8 mouse cellular contexts compared by ENCODE assay signal in genomic region chr14:120910320-120910719, GRCm38 (mm10). TPM values are rescaled to one million over a fixed set of nuclear protein-coding genes. Genes with fewer than 3 reads are reported as not detected.
DNase-seq lines count a peak whose midpoint lies in the region; ATAC-seq and TF ChIP-seq lines count a peak whose summit lies in the region.

No protein-coding gene starts in this region.

- peaks cover 4% of the 10 kb centered on the region; the same call in 1 of the 2 replicates for H3K4me1 ChIP-seq in thymus, adult 2 months (replicated peaks; ENCODE audit: control insufficient read depth, insufficient read depth, low read length)
- peaks cover 14% of the 10 kb centered on the region for H3K4me1 ChIP-seq in embryonic facial prominence, embryonic 14.5 days (ENCODE audit: control insufficient read depth, insufficient read depth, low read length)
- H3K4me1 ChIP-seq in hindbrain, embryonic 12.5 days: peaks cover 14% of the 10 kb centered on the region
- H3K4me1 ChIP-seq in lung, postnatal 0 days (ENCODE audit: insufficient read depth, low read depth, low read length): peaks cover 11% of the 10 kb centered on the region; the same call in 1 of the 2 replicates

- TF ChIP-seq CTCF in thymus, adult 2 months (IDR thresholded peaks at IDR 0.05; ENCODE audit: borderline replicate concordance, control insufficient read depth, extremely low read depth, insufficient read depth, low read length, poor library complexity): no peak
- no peak for TF ChIP-seq CTCF in lung, postnatal 0 days (IDR thresholded peaks at IDR 0.05)

- DNase-seq in gastrocnemius, adult 18-20 months (ENCODE audit: low spot score): peak; percentile 32
- no peak for DNase-seq in gastrocnemius, postnatal 25 days
- no peak for DNase-seq in thymus, adult 2 months
- DNase-seq in thymus, postnatal 14 days: no peak
- no peak for DNase-seq in embryonic facial prominence, embryonic 14.5 days (ENCODE audit: low spot score)
- DNase-seq in lung, postnatal 0 days (ENCODE audit: low spot score): peak; percentile 61
- DNase-seq in skeletal muscle tissue, adult 2 months (ENCODE audit: low read depth, low spot score): peak; percentile 32

- WGBS in thymus, adult 2 months: under 1% methylated on average over 18 of the region's 18 CpGs
- WGBS in embryonic facial prominence, embryonic 14.5 days: 2% methylated on average over 17 of the region's 18 CpGs
- WGBS in hindbrain, embryonic 12.5 days: 0% methylated on average over 18 of the region's 18 CpGs
- WGBS in lung, postnatal 0 days: 1% methylated on average over 16 of the region's 18 CpGs

- peak overlapping the region; percentile 97 for H3K4me2 ChIP-seq in embryonic facial prominence, embryonic 14.5 days (ENCODE audit: low read depth, low read length)
- peak overlapping the region; percentile 74 for H3K4me2 ChIP-seq in hindbrain, embryonic 12.5 days (replicated peaks)
- peak overlapping the region; percentile 97 for H3K4me2 ChIP-seq in lung, postnatal 0 days (replicated peaks; ENCODE audit: low read depth, low read length)

- peak; percentile 67; the same call in 1 of the 2 replicates for ATAC-seq in embryonic facial prominence, embryonic 14.5 days (ENCODE audit: low read depth)
- ATAC-seq in hindbrain, embryonic 12.5 days (ENCODE audit: low FRiP score): peak; percentile 87
- peak; percentile 52 for ATAC-seq in lung, postnatal 0 days

- TF ChIP-seq EP300 in lung, postnatal 0 days (IDR thresholded peaks at IDR 0.05): no peak

- H3K36me3 ChIP-seq in thymus, adult 2 months (ENCODE audit: control insufficient read depth, insufficient read depth, low read length): no peaks in the 10 kb centered on the region
- no peaks in the 10 kb centered on the region for H3K36me3 ChIP-seq in embryonic facial prominence, embryonic 14.5 days (ENCODE audit: control insufficient read depth, insufficient read depth, low read length)
- H3K36me3 ChIP-seq in hindbrain, embryonic 12.5 days: no peaks in the 10 kb centered on the region
- no peaks in the 10 kb centered on the region for H3K36me3 ChIP-seq in lung, postnatal 0 days (ENCODE audit: insufficient read depth, low read length)

- H3K9ac ChIP-seq in embryonic facial prominence, embryonic 14.5 days (ENCODE audit: low read depth, low read length): peak overlapping the region; percentile 88
- H3K9ac ChIP-seq in hindbrain, embryonic 12.5 days: peak overlapping the region; percentile 86
- H3K9ac ChIP-seq in lung, postnatal 0 days (replicated peaks; ENCODE audit: low read depth): peak overlapping the region; percentile 44; the same call in 1 of the 2 replicates

- TF ChIP-seq POLR2A in thymus, adult 2 months (IDR thresholded peaks at IDR 0.05; ENCODE audit: control insufficient read depth, extremely low read depth, insufficient read depth, low read length, poor library complexity): no peak

- no peaks in the 10 kb centered on the region for H3K9me3 ChIP-seq in embryonic facial prominence, embryonic 14.5 days (ENCODE audit: control insufficient read depth, low read length)
- H3K9me3 ChIP-seq in hindbrain, embryonic 12.5 days (replicated peaks): no peaks in the 10 kb centered on the region
- H3K9me3 ChIP-seq in lung, postnatal 0 days (ENCODE audit: low read length): no peaks in the 10 kb centered on the region

- peak overlapping the region; percentile 52 for H3K4me3 ChIP-seq in thymus, adult 2 months (ENCODE audit: control insufficient read depth, insufficient read depth, low read length)
- peak overlapping the region; percentile 80 for H3K4me3 ChIP-seq in embryonic facial prominence, embryonic 14.5 days (ENCODE audit: low read depth, low read length)
- peak overlapping the region; percentile 86 for H3K4me3 ChIP-seq in hindbrain, embryonic 12.5 days
- peak overlapping the region; percentile 86 for H3K4me3 ChIP-seq in lung, postnatal 0 days (ENCODE audit: low read depth, low read length)

- no peak overlapping the region for H3K27ac ChIP-seq in thymus, adult 2 months (ENCODE audit: control insufficient read depth, insufficient read depth, low read length)
- peak overlapping the region; percentile 92 for H3K27ac ChIP-seq in embryonic facial prominence, embryonic 14.5 days (replicated peaks; ENCODE audit: low read depth, low read length)
- peak overlapping the region; percentile 88 for H3K27ac ChIP-seq in hindbrain, embryonic 12.5 days
- H3K27ac ChIP-seq in lung, postnatal 0 days (ENCODE audit: low read length): peak overlapping the region; percentile 51; the same call in 1 of the 2 replicates

- no peaks in the 10 kb centered on the region for H3K27me3 ChIP-seq in thymus, adult 2 months (ENCODE audit: control insufficient read depth, insufficient read depth, low read length)
- H3K27me3 ChIP-seq in embryonic facial prominence, embryonic 14.5 days (replicated peaks; ENCODE audit: control insufficient read depth, insufficient read depth, low read length): no peaks in the 10 kb centered on the region
- no peaks in the 10 kb centered on the region for H3K27me3 ChIP-seq in hindbrain, embryonic 12.5 days
- no peaks in the 10 kb centered on the region for H3K27me3 ChIP-seq in lung, postnatal 0 days (replicated peaks; ENCODE audit: insufficient read depth, low read length)

RNA-seq across cellular contexts. Expression of gene Ipo5, which starts 0.7 kb away (rescaled TPM):
- 100 to 1,000 TPM; 115 to 124 TPM for total RNA-seq in gastrocnemius, adult 18-20 months (2021)
- 10 to 100 TPM; 96.2 to 99.5 TPM for total RNA-seq in gastrocnemius, postnatal 25 days (2021)
- polyA plus RNA-seq in thymus, adult 2 months (2012; rRNA removed): 27.7 and 33.5 TPM in 2 replicates
- polyA plus RNA-seq in embryonic facial prominence, embryonic 14.5 days (2014; fragmentation: Nextera tagmentation; extraction: Ambion mirVana): 102 and 110 TPM in 2 replicates
- polyA plus RNA-seq in hindbrain, embryonic 12.5 days (2016; fragmentation: Nextera tagmentation; extraction: Ambion mirVana): 89.0 and 90.2 TPM in 2 replicates
- 23.4 and 25.4 TPM in 2 replicates for polyA plus RNA-seq in lung, postnatal 0 days (2015; fragmentation: Nextera tagmentation; extraction: Ambion mirVana)

Comparison
In these comparisons a context has a peak if more than half of its experiments do, and no peak if none do; other contexts are left out.
1. DNase-seq: peak in gastrocnemius, adult 18-20 months (single experiment), lung, postnatal 0 days (single experiment) and skeletal muscle tissue, adult 2 months (single experiment); none in gastrocnemius, postnatal 25 days (single experiment), thymus, adult 2 months (single experiment), thymus, postnatal 14 days (single experiment) and embryonic facial prominence, embryonic 14.5 days (single experiment).
2. Peak in every context shown above with its lines, with median percentiles within 50 percentile points of each other: H3K4me3 ChIP-seq, ATAC-seq, H3K4me2 ChIP-seq and H3K9ac ChIP-seq.